Mouse (Mus musculus): ENCODE data around the gene Gm13178. TPM values are rescaled to one million over a fixed set of nuclear protein-coding genes. Genes with fewer than 3 reads are reported as not detected.

Gene Gm13178
- not detected in 2 replicates for total RNA-seq (2017)

GRCm38 (mm10) chr4:144721304-144721703 lies at the start of gene Gm13178:
Gm13178 (minus strand) TSS chr4:144721404.
- ATAC-seq (replicated peaks in 1 of 2; ENCODE audit: insufficient read depth in 1 of 2, low FRiP score in 2 of 2, low TSS enrichment in 1 of 2, low read depth in 1 of 2, poor library complexity in 2 of 2, severe bottlenecking in 2 of 2): no peak

- ATAC-seq (replicated peaks in 1 of 2; ENCODE audit: insufficient read depth in 1 of 2, low FRiP score in 2 of 2, low TSS enrichment in 1 of 2, low read depth in 1 of 2, poor library complexity in 2 of 2, severe bottlenecking in 2 of 2): peak; percentile 59 to 71; a peak in 3 of 4 replicates
Observed at GRCm38 (mm10) chr4:144765722-144766121, 44.5 kb upstream of the Gm13178 start.

DNA sequence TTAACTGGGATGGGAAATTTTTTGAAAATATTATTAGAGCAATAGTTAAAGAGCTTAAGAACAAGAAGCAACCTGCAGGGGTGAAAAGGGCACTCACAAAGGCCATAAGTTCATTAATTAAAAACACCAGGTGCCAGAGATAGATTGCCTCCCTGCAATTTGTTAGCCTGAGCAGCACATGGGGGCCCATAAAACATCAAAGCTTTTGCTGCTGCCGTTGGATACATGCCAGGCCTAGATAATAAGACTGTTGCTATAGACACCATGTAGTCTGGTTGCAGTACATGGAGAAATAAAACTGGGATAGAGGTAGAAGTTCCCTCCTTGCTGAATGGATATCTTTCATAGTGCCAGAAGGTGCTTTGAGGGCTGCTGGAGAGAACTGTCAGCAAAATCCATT lies 27.9 kb upstream of the Gm13178 start:
- ATAC-seq (replicated peaks in 1 of 2; ENCODE audit: insufficient read depth in 1 of 2, low FRiP score in 2 of 2, low TSS enrichment in 1 of 2, low read depth in 1 of 2, poor library complexity in 2 of 2, severe bottlenecking in 2 of 2): no peak

DNA sequence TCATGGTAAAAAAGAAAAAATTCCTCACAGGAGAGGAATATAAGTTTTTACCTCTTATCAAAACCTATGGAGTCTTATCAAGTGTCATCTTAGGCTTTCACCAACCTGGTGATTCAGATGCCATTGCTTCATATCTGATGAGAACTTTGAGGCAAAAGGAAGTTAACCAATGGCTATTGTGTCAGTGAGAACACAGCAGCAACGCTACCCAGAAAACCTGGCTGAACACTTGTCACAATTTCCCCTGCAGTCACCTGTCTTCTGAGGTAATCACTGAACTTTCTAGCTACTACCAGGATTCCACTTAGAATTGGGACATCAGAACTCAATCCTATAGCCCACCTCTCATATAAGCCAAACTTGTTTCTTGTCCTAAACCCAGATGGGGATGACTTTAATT lies 1.5 kb downstream of the Gm13178 start:
- no peak for ATAC-seq (replicated peaks in 1 of 2; ENCODE audit: insufficient read depth in 1 of 2, low FRiP score in 2 of 2, low TSS enrichment in 1 of 2, low read depth in 1 of 2, poor library complexity in 2 of 2, severe bottlenecking in 2 of 2)

DNA sequence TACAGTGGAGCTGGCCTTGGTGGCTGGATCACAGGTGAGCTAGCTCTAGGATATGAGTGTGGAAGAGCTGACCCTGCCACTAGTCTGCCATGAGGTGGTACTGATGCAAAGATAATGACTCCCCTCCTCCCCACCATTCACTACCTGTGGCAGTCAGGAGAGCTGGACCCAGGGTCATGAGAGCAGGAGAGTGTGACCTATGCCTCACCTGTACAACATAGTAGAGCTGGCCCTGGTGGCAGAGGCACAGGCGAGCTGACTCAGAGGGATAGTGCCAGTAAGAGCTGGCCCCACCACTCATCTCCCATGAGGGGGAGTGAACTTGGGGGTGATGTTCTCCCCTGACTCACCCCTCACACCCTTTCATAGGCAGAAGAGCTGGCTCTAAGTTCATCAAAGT lies 2.9 kb downstream of the Gm13178 start:
- ATAC-seq (replicated peaks in 1 of 2; ENCODE audit: insufficient read depth in 1 of 2, low FRiP score in 2 of 2, low TSS enrichment in 1 of 2, low read depth in 1 of 2, poor library complexity in 2 of 2, severe bottlenecking in 2 of 2): 0 out of 4 replicates have a peak, but pooled peaks of 1 of the 2 experiments have one; percentile 10

- peak in 1 of 2 experiments; percentile 42; a peak in 1 of 4 replicates for ATAC-seq (replicated peaks in 1 of 2; ENCODE audit: insufficient read depth in 1 of 2, low FRiP score in 2 of 2, low TSS enrichment in 1 of 2, low read depth in 1 of 2, poor library complexity in 2 of 2, severe bottlenecking in 2 of 2)
Observed at GRCm38 (mm10) chr4:144686268-144686667, 34.9 kb downstream of the Gm13178 start, which contains the start of gene Gm436. Gm436 (minus strand) TSS chr4:144686368.

Other genes starting within 250 kb of the Gm13178 start
- not detected in 2 replicates for gene 9430007A20Rik, start 201.6 kb downstream of the Gm13178 start, total RNA-seq (2017)
- gene Gm13124, start 156.3 kb downstream of the Gm13178 start, total RNA-seq (2017): not detected in 2 replicates
- not detected in 2 replicates for gene Aadacl4, start 107.7 kb downstream of the Gm13178 start, total RNA-seq (2017)
- gene Gm436, start 35.0 kb downstream of the Gm13178 start, total RNA-seq (2017): not detected in 2 replicates
- gene Gm438, start 65.2 kb upstream of the Gm13178 start, total RNA-seq (2017): not detected in 2 replicates
- 48.1 and 55.2 TPM in 2 replicates for gene Dhrs3, start 171.4 kb upstream of the Gm13178 start, total RNA-seq (2017)

Data from hematopoietic stem cell, adult 5-6 weeks (primary cell).